Mouse (Mus musculus) liver, postnatal 0 days (tissue): ENCODE results near the gene Col7a1. TPM values are rescaled to one million over a fixed set of nuclear protein-coding genes. Genes with fewer than 3 reads are reported as not detected.

ENCODE experiments used
- ATAC-seq: fragments of 200-750 bp; cut with Nextera tagmentation; 2 replicates; pipeline ENCODE4 v1.8.0; 2017; ENCODE audit warnings: mild to moderate bottlenecking, moderate library complexity
- DNase-seq: peaks from one replicate; pipeline ENCODE4 v3.0.0-alpha.2; 2016
- H3K27ac ChIP-seq: fragments of 300-500 bp; sonication (generic); 2 replicates; pipeline ENCODE4 v1.5.1; 2014; ENCODE audit warnings: antibody characterized with exemption, moderate library complexity, mild to moderate bottlenecking, low read depth
- H3K27me3 ChIP-seq: fragments of 300-500 bp; sonication (generic); 2 replicates; pipeline ENCODE4 v1.6.1; 2014; ENCODE audit warnings: low read length, control low read depth, mixed read lengths; ENCODE audit not compliant: insufficient read depth
- H3K36me3 ChIP-seq: fragments of 300-500 bp; sonication (generic); replicated peaks from 2 replicates; pipeline ENCODE4 v1.6.1; 2014; ENCODE audit warnings: mild to moderate bottlenecking, control low read depth, low read length, moderate library complexity, mixed read lengths; ENCODE audit not compliant: insufficient read depth
- H3K4me1 ChIP-seq: fragments of 300-500 bp; sonication (generic); 2 replicates; pipeline ENCODE4 v1.6.1; 2014; ENCODE audit warnings: antibody characterized with exemption, mild to moderate bottlenecking, control low read depth; ENCODE audit not compliant: insufficient read depth
- H3K4me2 ChIP-seq: fragments of 300-500 bp; sonication (generic); 2 replicates; pipeline ENCODE4 v1.6.1; 2014; ENCODE audit warnings: low read depth, mild to moderate bottlenecking, low read length, moderate library complexity, mixed read lengths
- H3K4me3 ChIP-seq: fragments of 300-500 bp; sonication (generic); 2 replicates; pipeline ENCODE4 v1.5.1; 2014; ENCODE audit warnings: low read depth, low read length
- H3K9ac ChIP-seq: fragments of 300-500 bp; sonication (generic); replicated peaks from 2 replicates; pipeline ENCODE4 v1.6.1; 2014; ENCODE audit warnings: mild to moderate bottlenecking, moderate library complexity
- H3K9me3 ChIP-seq: fragments of 300-500 bp; sonication (generic); 2 replicates; pipeline ENCODE4 v1.6.1; 2016; ENCODE audit warnings: mild to moderate bottlenecking, control low read depth, low read length, mixed read lengths
- CTCF ChIP-seq: sonication (generic); IDR thresholded peaks from 2 replicates; pipeline ENCODE4 v1.5.1; 2016; ENCODE audit warnings: antibody characterized with exemption, low read depth
- EP300 ChIP-seq: IDR thresholded peaks from 2 replicates; pipeline ENCODE4 v1.6.1; 2016; ENCODE audit warnings: antibody characterized with exemption, low read depth, mild to moderate bottlenecking
- WGBS: fragments of 180-500 bp; shearing (Covaris S2); extraction: QIAGEN DNeasy Blood & Tissue Kit; methylation state at CpG from one replicate; pipeline ENCODE4 v1.1.7; 2014; ENCODE audit not compliant: insufficient replicate concordance; 5-methylcytosine and 5-hydroxymethylcytosine counted together
- polyA plus RNA-seq: library from polyadenylated mRNA; unstranded; fragments of >200 nt; fragmentation: Nextera tagmentation; extraction: Ambion mirVana; gene quantifications from 2 replicates; pipeline ENCODE4 v1.2.1, GENCODE M21; 2015

Col7a1 gene
- polyA plus RNA-seq, 1 experiment from 2014 or later, result 0.13 TPM

DNA sequence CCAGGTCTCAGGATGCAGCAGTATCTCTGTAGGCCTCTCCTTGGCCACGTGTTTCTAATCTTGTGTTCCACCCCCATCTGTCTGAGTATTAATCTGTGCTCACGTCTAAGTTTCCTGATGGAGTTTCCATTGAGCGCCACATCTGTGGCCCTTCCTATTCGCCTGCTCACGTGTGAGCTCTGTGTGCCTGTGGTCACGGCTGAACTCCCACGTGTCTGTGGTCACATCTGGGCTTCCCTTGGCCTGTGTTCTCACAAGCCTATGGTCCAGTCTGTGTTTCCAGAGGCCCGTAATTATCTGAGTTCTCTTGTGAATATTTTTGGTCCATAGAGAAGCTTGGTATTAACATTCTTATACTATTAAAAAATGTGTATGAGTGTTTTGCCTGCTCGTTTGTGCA lies 23.1 kb downstream of the Col7a1 start:
- no peaks in the 10 kb centered on the region for H3K27me3 ChIP-seq
- no peak overlapping the region for H3K27ac ChIP-seq
- H3K9ac ChIP-seq, result no peak overlapping the region
- DNase-seq (no peak), ATAC-seq (no peak)
- H3K4me2 ChIP-seq, result no peak overlapping the region
- TF ChIP-seq EP300, result no peak
- TF ChIP-seq CTCF, result no peak
- no peaks in the 10 kb centered on the region for H3K36me3 ChIP-seq
- H3K4me1 ChIP-seq, result no peaks in the 10 kb centered on the region
- no peak overlapping the region for H3K4me3 ChIP-seq
- H3K9me3 ChIP-seq, result no peaks in the 10 kb centered on the region
- 61% methylated on average over 9 of the region's 9 CpGs for WGBS

DNA sequence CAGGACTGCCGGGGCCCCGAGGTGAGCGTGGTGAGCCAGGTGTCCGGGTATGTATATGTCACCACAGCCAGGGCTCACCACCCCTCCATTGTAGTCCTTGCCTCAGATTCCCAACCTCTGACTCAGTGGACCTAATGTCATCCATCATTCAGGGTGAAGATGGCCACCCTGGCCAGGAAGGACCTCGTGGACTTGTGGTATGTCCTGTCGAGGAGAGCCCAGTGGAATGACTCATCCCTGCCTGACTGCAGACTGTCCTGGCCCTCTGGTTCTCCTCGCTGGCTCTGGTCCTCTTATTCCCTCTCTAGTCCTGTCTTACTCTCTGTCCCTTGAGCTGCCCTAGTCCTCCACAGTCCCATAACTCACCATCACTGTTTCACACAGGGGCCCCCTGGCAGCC lies 24.6 kb downstream of the Col7a1 start:
- H3K36me3 ChIP-seq, result no peaks in the 10 kb centered on the region
- no peak for ATAC-seq
- no peaks in the 10 kb centered on the region for H3K27me3 ChIP-seq
- no peak for DNase-seq
- H3K4me3 ChIP-seq, result no peak overlapping the region
- H3K4me2 ChIP-seq, result no peak overlapping the region
- H3K9ac ChIP-seq, result no peak overlapping the region
- H3K9me3 ChIP-seq, result no peaks in the 10 kb centered on the region
- TF ChIP-seq EP300 (no peak), CTCF (no peak)
- no peak overlapping the region for H3K27ac ChIP-seq
- WGBS, result 63% methylated on average over 7 of the region's 7 CpGs
- H3K4me1 ChIP-seq, result no peaks in the 10 kb centered on the region

DNA sequence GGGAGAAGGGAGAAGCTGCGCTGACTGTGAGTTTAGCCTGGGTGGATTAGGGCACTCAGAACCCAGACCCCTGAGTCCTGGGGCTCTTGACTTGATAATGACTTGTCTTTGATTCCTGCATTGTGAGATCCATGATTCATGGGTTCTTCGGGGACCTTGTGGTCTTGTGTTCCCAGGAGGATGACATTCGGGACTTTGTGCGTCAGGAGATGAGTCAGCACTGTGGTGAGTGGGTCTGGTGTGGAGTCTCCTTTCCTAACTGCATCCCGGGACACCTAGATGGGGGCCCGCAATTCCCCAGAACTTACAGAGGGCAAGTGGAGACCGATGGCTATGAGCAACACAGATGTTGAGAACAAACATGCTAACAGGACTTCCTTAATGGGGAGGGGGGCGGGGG lies 29.1 kb downstream of the Col7a1 start:
- H3K27ac ChIP-seq, result no peak overlapping the region
- TF ChIP-seq CTCF (no peak), EP300 (no peak)
- ATAC-seq (no peak), DNase-seq (no peak)
- no peaks in the 10 kb centered on the region for H3K9me3 ChIP-seq
- H3K36me3 ChIP-seq, result no peaks in the 10 kb centered on the region
- no peak overlapping the region for H3K4me3 ChIP-seq
- 61% methylated on average over 8 of the region's 8 CpGs for WGBS
- no peak overlapping the region for H3K4me2 ChIP-seq
- no peaks in the 10 kb centered on the region for H3K4me1 ChIP-seq
- no peaks in the 10 kb centered on the region for H3K27me3 ChIP-seq
- H3K9ac ChIP-seq, result no peak overlapping the region

DNA sequence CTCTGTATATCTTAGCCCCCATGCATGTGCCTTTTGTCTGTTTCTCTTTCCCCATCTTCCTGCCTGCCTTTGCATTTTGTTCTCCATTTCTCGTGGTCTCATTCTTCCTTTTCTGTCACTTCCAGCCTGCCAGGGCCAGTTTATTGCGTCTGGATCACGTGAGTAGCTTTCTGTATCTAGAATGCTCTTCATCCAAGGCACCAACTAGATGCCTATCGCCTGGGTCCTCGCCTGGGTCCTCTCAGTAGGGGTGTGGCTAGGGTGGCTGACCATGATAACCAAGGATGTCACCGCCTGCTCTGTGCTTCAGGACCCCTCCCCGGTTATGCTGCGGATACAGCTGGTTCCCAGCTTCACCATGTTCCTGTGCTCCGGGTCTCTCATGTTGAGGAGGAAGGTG lies 29.8 kb downstream of the Col7a1 start:
- H3K9ac ChIP-seq, result no peak overlapping the region
- H3K27me3 ChIP-seq, result no peaks in the 10 kb centered on the region
- H3K4me3 ChIP-seq, result no peak overlapping the region
- H3K36me3 ChIP-seq, result no peaks in the 10 kb centered on the region
- H3K4me1 ChIP-seq, result no peaks in the 10 kb centered on the region
- DNase-seq (no peak), ATAC-seq (no peak)
- TF ChIP-seq CTCF, result no peak
- TF ChIP-seq EP300, result no peak
- H3K4me2 ChIP-seq, result no peak overlapping the region
- WGBS, result 52% methylated on average over 9 of the region's 9 CpGs
- H3K27ac ChIP-seq, result no peak overlapping the region
- H3K9me3 ChIP-seq, result no peaks in the 10 kb centered on the region

DNA sequence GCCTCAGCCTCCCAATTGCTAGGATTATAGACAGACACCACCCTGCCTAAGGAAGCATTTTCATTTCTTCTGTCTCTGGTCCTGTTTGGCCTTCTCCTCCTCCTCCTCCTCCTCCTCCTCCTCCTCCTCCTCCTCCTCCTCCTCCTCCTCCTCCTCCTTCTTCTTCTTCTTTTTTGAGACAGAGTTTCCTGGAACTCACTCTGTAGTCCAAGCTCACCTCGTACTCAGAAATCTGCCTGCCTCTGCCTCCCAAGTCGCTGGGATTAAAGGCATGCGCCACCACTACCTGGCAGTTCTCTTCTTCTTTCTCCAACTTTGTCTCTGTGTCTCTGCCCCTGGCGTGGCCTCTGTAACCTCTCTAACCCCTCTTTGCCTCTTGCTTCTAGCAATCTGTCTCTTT lies 32.3 kb downstream of the Col7a1 start, which contains the start of gene Ucn2:
Gene Ucn2 (plus strand): TSS at position 301 of the 400 bp plus-strand sequence.
- Histone ChIP-seq H3K27me3 (no peaks in the 10 kb centered on the region), H3K9me3 (no peaks in the 10 kb centered on the region), H3K4me1 (peaks cover 15% of the 10 kb centered on the region), H3K4me3 (no peak within 1 kb of the TSS), H3K4me2 (no peak within 1 kb of the TSS), H3K36me3 (no peaks in the 10 kb centered on the region), H3K27ac (no peak within 1 kb of the TSS), H3K9ac (no peak within 1 kb of the TSS)
- ATAC-seq (no peak), DNase-seq (no peak)
- WGBS, result 61% methylated on average over 4 of the region's 4 CpGs
- TF ChIP-seq EP300 (no peak), CTCF (no peak)

DNA sequence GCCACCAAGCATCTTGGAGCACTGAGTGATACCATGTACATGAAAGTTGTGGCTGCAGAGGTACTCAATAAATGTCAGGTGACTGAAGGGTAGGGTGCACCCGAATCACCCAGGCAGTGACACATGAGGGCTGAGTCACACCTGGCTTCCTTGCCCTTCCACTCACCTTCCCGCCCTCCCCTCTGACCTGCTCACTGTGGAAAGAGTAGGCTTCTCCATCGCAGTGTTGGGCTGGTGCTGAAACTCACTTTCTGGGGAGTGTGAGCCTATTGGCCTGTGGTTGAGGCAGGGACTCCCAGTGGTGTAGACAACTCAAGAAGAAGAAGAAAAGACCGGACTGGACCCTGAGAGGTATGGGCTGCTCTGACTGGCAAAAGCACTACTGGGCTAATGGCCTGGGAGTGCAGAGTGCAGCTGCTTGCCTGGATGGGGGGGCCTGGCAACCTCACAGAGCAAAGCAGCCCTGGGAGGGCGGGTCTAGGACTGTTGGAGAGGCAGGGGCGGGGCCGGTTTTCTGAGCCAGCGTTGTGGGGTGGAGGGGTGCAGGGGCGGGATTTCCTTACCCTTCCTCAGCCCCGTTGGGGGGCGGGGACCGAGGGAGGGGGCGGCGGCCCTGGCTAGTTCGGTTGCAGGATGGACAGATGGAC lies 34.4 kb downstream of the Col7a1 start:
- H3K4me3 ChIP-seq, result no peak overlapping the region
- no peak overlapping the region for H3K27ac ChIP-seq
- no peaks in the 10 kb centered on the region for H3K9me3 ChIP-seq
- peaks cover 29% of the 10 kb centered on the region for H3K4me1 ChIP-seq
- no peaks in the 10 kb centered on the region for H3K36me3 ChIP-seq
- no peak overlapping the region for H3K4me2 ChIP-seq
- peak; percentile 36 for DNase-seq
- no peak for ATAC-seq
- TF ChIP-seq EP300, result no peak
- no peak for TF ChIP-seq CTCF
- H3K27me3 ChIP-seq, result no peaks in the 10 kb centered on the region
- H3K9ac ChIP-seq, result no peak overlapping the region
- 32% methylated on average over 15 of the region's 15 CpGs for whole genome bisulfite sequencing
